Mouse (Mus musculus) megakaryocyte-erythroid progenitor cell, adult 5-6 weeks (primary cell): Measurements from ENCODE around the gene Dnajc2. TPM values are rescaled to one million over a fixed set of nuclear protein-coding genes. Genes with fewer than 3 reads are reported as not detected.

Source experiments
- ATAC-seq: replicated peaks from 2 replicates; pipeline ENCODE4 v1.8.0; 2016; ENCODE audit warnings: mild to moderate bottlenecking, inconsistent platforms; ENCODE audit not compliant: severe bottlenecking, poor library complexity, low FRiP score, low TSS enrichment
- total RNA-seq, 2 experiments: library from RNA; stranded (forward) in 1 of 2; stranded (reverse) in 1 of 2; fragments of 200-1000, 215-1000 nt in 1 of 2; fragments of >200 nt in 1 of 2; fragmentation: Nextera tagmentation in 1 of 2; gene quantifications; 2 replicates each; pipeline ENCODE4 v1.2.3; 2014 to 2017

The Dnajc2 gene
- total RNA-seq (2014; fragmentation: Nextera tagmentation) (83.7 and 90.8 TPM in 2 replicates), total RNA-seq (2017) (295 and 297 TPM in 2 replicates)

DNA sequence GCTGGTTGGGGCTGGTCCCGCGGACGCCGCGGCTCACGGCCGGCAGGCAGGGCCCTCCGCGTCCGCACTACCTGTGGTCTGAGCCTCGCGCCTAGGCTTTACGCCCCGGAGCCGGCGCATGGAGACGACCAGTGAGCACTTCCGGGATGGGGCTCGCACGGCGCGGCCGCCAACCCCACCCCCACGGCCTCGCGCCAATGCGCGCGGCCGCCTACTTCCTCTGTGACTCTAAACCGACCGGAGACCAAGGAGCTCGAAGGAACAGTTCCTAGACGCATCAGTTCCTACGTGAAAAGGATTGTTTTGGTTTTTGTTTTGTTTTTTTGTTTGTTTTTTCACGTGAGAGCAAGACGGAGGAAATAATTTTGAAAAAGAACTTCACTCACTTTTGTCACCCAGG is at the start of gene Dnajc2, which contains the start of gene Psmc2:
Dnajc2 (minus strand) TSS at position 199 of the 400 bp plus-strand sequence.
Psmc2 (plus strand) TSS at position 231 of the 400 bp plus-strand sequence.
- peak; percentile 72 for ATAC-seq

DNA sequence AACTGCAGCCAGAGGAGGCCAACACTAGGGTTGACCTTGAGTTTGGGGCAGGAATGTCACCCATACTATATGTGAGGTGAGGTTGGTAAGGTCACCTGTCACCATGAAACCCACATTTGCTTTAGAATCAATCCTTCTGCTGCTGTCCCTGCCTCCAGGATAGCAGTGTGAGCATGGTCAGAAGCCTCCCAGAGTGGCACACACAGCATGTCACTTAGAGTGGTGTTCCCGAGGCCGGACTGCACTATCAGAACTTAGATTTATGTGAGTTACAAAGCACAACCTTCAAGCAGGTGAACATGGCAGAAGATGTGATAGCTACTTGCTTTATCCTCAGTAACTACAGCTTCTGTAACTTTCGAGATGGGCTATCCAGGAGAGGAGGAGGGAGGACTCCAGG is 46.7 kb upstream of the Dnajc2 start:
- no peak for ATAC-seq

DNA sequence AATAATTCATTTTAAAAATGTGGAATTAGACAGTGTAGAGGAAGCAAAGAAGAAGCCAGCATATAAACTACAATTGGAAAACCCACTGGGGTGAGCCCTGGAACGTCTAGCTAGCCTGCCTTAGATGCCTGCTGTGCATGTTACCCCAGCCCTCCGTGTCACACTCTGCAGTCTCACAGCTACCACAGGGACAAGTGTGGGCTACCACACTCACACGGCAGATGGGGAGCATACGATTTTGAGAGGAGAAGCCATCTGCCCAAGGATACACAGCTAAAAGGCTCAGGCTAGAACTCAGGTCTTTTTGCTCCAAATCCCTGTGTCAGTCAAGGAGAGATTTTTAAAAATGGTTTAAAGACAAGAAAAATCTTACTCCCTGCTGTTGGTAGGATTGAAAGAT is 43.8 kb upstream of the Dnajc2 start:
- ATAC-seq, result no peak

DNA sequence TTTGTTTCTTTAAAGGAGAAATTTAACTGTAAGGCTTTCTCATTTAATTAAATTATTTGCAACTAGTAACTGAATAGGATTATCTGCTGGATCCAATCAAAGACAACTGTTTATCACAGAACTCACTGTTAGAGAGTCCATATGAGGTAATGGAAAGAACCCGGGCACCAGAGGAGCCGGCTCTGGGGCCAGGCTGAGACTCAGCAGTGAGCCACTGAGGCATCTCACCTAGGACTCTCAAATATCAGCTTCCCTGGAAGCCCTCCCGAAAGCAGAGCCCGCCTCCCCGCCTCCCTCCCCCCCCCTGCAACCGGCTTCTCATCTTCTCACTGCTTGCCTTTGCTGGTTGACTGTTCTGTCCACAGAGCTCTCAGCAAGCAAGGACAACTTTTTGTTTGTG is 42.6 kb upstream of the Dnajc2 start:
- ATAC-seq, result no peak

DNA sequence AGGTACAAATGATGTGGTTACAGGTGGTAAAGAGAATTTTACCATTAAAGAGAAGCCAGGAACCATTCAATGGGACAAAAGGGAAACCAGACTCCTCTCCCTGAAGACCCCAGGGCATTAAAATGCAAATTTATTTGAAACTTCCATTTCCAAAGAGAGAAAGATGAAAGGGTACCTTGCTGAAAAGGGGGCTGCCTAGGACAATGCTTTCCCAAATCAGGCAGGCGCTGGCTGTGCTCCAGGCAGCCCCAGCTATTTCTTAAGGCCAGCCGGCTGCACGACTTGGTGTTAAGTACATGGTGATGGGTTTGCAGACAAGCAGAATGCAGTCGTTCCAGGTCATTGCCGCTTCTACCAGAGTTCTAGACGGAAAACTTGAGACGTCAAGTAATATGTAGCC is 41.3 kb upstream of the Dnajc2 start:
- no peak for ATAC-seq

- ATAC-seq, result peak; percentile 70; the same call in 1 of the 2 replicates
Observed at GRCm38 (mm10) chr5:21813994-21814393, 28.9 kb upstream of the Dnajc2 start.

- ATAC-seq, result no peak
Observed at GRCm38 (mm10) chr5:21810924-21811323, 25.9 kb upstream of the Dnajc2 start.

- ATAC-seq, result no peak
Observed at GRCm38 (mm10) chr5:21804837-21805236, 19.8 kb upstream of the Dnajc2 start.

GRCm38 (mm10) chr5:21803691-21804188 is 18.7 kb upstream of the Dnajc2 start:
- no peak for ATAC-seq

DNA sequence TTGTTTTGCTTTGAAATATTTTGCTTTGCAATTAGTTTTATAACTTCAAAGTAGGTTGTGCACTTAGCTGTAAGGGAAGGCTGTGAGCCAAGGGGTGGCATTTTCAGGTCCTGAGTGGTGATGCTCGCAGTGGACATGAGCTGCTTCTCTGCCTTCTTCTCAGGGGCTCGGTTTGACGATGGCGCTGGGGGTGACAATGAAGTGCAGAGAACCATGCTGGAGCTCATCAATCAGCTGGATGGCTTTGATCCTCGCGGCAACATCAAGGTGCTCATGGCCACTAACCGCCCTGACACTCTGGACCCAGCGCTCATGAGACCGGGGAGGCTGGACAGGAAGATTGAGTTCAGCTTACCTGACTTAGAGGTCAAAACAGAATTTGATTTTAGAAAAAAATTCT is 17.9 kb upstream of the Dnajc2 start:
- ATAC-seq, result no peak

DNA sequence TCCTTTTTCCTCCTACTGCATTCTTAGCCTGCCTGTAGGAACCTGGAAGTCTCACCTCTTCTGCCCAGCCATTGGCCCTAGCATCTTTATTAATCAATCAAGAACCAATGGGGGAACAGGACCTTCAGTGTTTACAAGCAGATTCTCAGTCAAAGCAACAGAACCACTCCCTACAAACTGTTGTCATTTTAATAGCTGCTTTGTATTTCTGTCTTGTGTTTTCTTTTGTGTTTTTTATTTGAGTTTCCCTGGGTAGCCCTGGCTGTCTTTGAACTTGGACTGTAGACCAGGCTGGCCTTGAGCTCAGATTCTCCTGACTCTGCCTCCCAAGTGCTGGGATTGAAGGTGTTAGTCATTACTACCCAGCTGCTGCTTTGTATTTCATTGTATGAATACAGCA is 7.1 kb upstream of the Dnajc2 start:
- no peak for ATAC-seq

DNA sequence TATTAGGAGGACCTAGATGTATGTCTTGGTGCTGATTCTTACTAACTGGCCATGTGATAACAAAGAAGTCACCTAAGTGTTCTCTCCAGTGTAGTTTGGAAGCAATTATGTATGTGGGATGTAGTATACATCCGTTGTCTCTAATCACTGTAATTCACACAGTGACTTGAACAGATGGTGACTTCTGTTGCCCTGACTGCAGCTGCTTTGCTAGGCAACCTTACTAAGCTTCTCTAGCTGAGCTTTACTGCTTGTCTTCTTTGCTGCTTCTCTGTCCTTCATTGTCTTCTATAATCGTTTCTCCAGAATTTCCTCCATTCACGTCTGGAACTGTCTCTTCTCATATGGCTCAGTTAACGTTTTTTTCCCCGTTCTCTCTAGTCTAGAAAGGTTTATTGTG is 4.0 kb upstream of the Dnajc2 start:
- ATAC-seq, result no peak

DNA sequence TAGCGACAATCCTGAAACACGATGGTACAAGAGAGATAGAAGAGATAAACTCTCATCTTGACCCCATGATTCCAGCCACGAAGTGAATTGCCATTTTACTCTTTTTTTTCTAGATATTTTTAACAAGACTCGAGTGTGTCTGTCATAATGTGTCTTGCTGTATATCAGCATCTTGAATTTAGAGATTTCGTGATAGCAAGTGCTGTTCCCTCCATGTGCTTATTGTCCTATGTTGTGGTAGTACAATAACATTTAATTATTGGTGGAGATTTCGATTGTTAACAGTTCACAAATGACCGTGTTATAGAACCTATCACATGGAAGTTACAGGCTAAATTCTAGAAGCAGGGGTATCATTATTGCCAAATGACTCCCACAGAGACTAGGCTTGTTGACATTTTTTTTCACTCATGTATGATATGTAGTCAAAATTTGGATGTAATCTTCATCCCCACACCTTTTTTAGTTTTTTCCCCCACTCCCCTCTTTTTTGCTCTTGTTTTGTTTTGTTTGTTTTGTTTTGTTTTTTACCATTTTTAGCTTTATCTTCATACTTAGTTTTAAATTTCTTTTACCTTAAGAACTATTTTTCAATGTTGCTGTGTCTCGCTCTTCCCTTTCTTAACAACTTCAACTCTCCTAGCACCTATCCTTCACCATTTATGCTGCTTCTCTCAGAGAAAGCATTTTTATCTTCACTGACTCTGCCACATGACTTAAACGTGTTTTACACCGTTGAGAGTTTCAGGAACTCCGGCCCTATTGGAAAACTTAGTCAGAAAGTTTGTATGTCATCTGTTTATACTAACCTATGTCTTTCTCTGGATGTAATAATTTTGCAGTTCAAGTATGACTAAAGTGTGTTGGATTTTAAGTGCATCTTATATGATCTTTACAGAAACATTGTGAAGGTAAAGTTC is 2.4 kb upstream of the Dnajc2 start:
- no peak for ATAC-seq

DNA sequence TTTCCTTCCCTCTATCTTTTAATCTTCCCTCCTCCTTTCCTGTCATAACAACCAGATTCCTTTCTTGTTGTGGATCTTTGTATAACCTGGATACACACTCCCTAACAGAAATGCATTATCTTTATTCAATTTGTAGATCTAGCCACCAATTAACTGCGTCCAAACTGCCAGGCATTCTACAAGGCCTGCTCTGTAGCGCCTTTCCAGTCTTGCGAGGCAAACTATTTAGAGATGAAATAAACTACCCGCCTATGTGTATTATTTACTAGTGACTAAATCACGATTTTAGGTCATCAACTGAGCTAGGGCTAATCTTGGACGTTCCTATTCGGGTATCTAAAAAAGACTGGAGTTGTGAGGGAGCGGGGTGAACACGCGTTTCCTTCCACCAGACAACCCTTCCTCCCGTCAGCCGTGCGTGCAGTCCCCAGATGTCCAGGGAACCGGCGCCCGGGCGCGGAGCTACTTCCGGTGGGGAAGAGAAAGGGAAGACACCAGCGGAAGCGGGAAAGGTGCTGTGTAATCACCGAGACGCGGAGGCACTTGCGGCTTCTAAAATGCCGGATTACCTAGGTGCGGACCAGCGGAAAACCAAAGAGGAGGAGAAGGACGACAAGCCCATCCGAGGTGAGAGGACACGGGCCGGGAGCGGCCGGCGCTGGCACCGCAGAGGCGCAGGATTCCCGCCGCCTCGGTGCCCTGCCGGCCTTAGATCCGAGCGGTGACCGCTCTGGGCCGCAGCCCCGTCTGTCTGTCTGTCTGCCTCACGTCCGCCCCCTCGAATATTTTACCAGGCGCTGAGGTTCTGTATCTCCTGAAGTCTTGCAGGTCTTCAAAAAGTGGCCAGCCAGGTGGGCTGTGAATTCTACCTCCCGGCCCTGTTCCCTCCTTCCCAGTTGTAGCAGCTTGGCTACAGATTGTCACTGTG is 1.5 kb upstream of the Dnajc2 start:
- ATAC-seq, result peak; percentile 86

- ATAC-seq, result no peak
Observed at GRCm38 (mm10) chr5:21785776-21786175, 725 bp upstream of the Dnajc2 start.

DNA sequence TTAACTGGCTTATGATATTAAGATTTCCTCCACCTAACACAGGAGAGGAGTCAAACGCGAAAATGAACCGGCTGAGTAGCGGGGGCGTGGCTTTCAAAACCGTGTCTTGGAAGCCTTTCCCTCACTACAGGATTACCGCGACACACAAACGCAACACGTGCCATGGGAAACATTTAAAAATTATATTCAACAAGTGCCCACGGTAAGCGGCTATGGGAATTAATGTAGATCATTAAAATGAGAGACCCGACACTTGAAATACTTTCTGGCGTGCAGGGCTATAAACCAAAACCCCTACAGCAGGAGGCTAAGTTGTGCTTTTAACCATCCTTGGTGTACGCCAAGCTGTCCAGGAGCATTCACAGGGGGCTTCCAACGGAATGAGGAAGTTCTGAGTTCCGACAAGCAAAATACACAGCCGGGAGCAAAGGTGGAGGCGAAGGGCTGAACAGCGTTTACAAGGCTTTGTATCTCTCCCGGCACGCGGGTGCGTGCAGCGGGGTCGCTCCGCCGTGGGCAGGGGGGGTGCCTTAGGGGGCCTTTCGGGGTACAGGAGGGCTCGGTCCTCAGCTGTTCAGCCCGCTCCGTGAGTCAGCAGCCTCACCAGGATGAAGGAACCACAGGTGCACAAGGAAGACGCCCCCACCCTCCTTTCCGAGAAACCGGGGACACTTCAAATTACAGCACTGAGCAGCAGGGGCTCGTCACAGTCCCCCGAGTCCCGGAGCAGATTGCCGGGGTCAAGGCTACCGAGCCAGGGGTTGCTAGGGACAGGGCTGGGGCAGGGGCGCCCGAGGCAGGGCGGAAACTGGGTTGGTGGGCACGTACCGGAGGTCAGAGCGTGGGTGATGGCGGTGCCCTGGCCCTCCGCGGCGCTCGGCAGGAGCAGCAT is 644 bp downstream of the Dnajc2 start:
- ATAC-seq, result no peak

DNA sequence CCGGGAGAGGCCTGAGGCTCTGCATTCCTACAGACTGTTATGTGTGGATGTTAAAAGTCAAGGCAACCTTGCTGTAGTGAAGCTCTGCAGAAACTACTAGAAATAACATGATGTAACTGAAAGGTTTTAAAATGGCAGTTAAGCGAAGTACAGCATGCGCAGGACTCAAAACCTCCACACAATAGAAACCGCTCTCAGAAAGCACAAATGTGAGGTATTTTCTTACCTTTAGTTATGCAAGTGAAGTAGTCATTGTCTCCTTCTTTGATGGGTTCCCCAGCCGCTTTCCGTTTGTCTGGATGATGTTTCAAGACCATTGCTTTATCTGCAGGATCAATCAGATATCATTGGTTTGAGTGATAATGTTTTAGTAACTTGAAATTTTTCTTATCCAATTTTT is 8.6 kb downstream of the Dnajc2 start:
- ATAC-seq, result no peak

- ATAC-seq, result no peak
Observed at GRCm38 (mm10) chr5:21769841-21770240, 15.2 kb downstream of the Dnajc2 start.

GRCm38 (mm10) chr5:21768506-21768905 is 16.5 kb downstream of the Dnajc2 start:
- no peak for ATAC-seq
